Mouse (Mus musculus): ENCODE results near the gene Tmppe. TPM values are rescaled to one million over a fixed set of nuclear protein-coding genes. Genes with fewer than 3 reads are reported as not detected.

The Tmppe gene
- polyA plus RNA-seq, 1 experiment from 2014 or later = 11.3 TPM

GRCm38 (mm10) chr9:114410313-114410862 is 9.5 kb downstream of the Tmppe start:
- H3K4me3 ChIP-seq (replicated peaks; ENCODE audit: low read length) = no peak overlapping the region
- H3K27me3 ChIP-seq (ENCODE audit: control insufficient read depth, insufficient read depth, low read length) = no peaks in the 10 kb centered on the region
- WGBS = 94% methylated on average over 11 of the region's 11 CpGs
- no peak overlapping the region for H3K27ac ChIP-seq (ENCODE audit: low read length)
- no peaks in the 10 kb centered on the region for H3K4me1 ChIP-seq (ENCODE audit: control insufficient read depth, insufficient read depth, low read length)
- peaks cover 33% of the 10 kb centered on the region for H3K36me3 ChIP-seq (ENCODE audit: control insufficient read depth, insufficient read depth, low read length)
- no peak overlapping the region for H3K4me2 ChIP-seq (ENCODE audit: low read depth, low read length)
- peaks cover 12% of the 10 kb centered on the region; the same call in 1 of the 2 replicates for H3K9me3 ChIP-seq (replicated peaks; ENCODE audit: control insufficient read depth, low read length)
- no peak overlapping the region for H3K9ac ChIP-seq (ENCODE audit: low read length)
- ATAC-seq (ENCODE audit: insufficient read depth, low FRiP score) = no peak

GRCm38 (mm10) chr9:114411295-114411694 is 10.4 kb downstream of the Tmppe start:
- WGBS = 88% methylated on average over 5 of the region's 5 CpGs
- Histone ChIP-seq H3K4me1 (ENCODE audit: control insufficient read depth, insufficient read depth, low read length) (no peaks in the 10 kb centered on the region), H3K9ac (ENCODE audit: low read length) (no peak overlapping the region), H3K36me3 (ENCODE audit: control insufficient read depth, insufficient read depth, low read length) (peaks cover 24% of the 10 kb centered on the region), H3K4me2 (ENCODE audit: low read depth, low read length) (no peak overlapping the region), H3K4me3 (replicated peaks; ENCODE audit: low read length) (no peak overlapping the region), H3K27ac (ENCODE audit: low read length) (no peak overlapping the region), H3K9me3 (replicated peaks; ENCODE audit: control insufficient read depth, low read length) (peaks cover 10% of the 10 kb centered on the region; the same call in 1 of the 2 replicates), H3K27me3 (ENCODE audit: control insufficient read depth, insufficient read depth, low read length) (no peaks in the 10 kb centered on the region)
- ATAC-seq (ENCODE audit: insufficient read depth, low FRiP score) = no peak

- 88% methylated on average over 9 of the region's 9 CpGs for WGBS
- H3K27ac ChIP-seq (ENCODE audit: low read length) = no peak overlapping the region
- H3K9ac ChIP-seq (ENCODE audit: low read length) = no peak overlapping the region
- no peak overlapping the region for H3K4me3 ChIP-seq (replicated peaks; ENCODE audit: low read length)
- ATAC-seq (ENCODE audit: insufficient read depth, low FRiP score) = no peak
- H3K9me3 ChIP-seq (replicated peaks; ENCODE audit: control insufficient read depth, low read length) = peaks cover 10% of the 10 kb centered on the region; the same call in 1 of the 2 replicates
- no peaks in the 10 kb centered on the region for H3K27me3 ChIP-seq (ENCODE audit: control insufficient read depth, insufficient read depth, low read length)
- H3K4me2 ChIP-seq (ENCODE audit: low read depth, low read length) = no peak overlapping the region
- H3K36me3 ChIP-seq (ENCODE audit: control insufficient read depth, insufficient read depth, low read length) = peaks cover 20% of the 10 kb centered on the region
- H3K4me1 ChIP-seq (ENCODE audit: control insufficient read depth, insufficient read depth, low read length) = no peaks in the 10 kb centered on the region
Measured at GRCm38 (mm10) chr9:114412406-114412805, 11.5 kb downstream of the Tmppe start.

GRCm38 (mm10) chr9:114413866-114414265 is 13.0 kb downstream of the Tmppe start:
- Histone ChIP-seq H3K9me3 (replicated peaks; ENCODE audit: control insufficient read depth, low read length) (peaks cover 10% of the 10 kb centered on the region; the same call in 1 of the 2 replicates), H3K4me1 (ENCODE audit: control insufficient read depth, insufficient read depth, low read length) (no peaks in the 10 kb centered on the region), H3K9ac (ENCODE audit: low read length) (no peak overlapping the region), H3K27ac (ENCODE audit: low read length) (no peak overlapping the region), H3K36me3 (ENCODE audit: control insufficient read depth, insufficient read depth, low read length) (peaks cover 18% of the 10 kb centered on the region), H3K4me3 (replicated peaks; ENCODE audit: low read length) (no peak overlapping the region), H3K4me2 (ENCODE audit: low read depth, low read length) (no peak overlapping the region), H3K27me3 (ENCODE audit: control insufficient read depth, insufficient read depth, low read length) (no peaks in the 10 kb centered on the region)
- ATAC-seq (ENCODE audit: insufficient read depth, low FRiP score) = no peak
- WGBS = 80% methylated on average over 12 of the region's 12 CpGs

DNA sequence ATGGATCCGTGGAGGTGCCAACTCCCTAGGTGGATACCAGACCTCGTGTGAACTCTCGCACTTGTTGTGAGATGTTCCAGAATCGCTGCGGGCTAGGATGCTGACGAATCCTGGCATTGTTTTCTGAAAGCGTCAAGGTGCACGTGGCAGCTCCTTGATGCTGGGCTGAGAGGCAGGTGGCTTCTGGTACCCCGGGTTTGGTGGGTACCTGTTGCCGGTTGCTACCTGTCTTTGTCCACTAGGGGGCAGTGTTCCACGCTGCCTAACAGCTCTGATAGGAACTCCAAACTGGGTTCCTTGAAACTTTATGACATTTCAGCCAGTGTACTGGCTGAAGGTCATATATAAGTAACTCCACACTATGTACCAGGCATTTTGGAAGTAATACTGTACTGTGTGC is 14.8 kb downstream of the Tmppe start:
- Histone ChIP-seq H3K36me3 (ENCODE audit: control insufficient read depth, insufficient read depth, low read length) (peaks cover 6% of the 10 kb centered on the region), H3K4me3 (replicated peaks; ENCODE audit: low read length) (no peak overlapping the region), H3K27ac (ENCODE audit: low read length) (no peak overlapping the region), H3K4me1 (ENCODE audit: control insufficient read depth, insufficient read depth, low read length) (no peaks in the 10 kb centered on the region), H3K27me3 (ENCODE audit: control insufficient read depth, insufficient read depth, low read length) (no peaks in the 10 kb centered on the region), H3K9ac (ENCODE audit: low read length) (no peak overlapping the region), H3K9me3 (replicated peaks; ENCODE audit: control insufficient read depth, low read length) (peaks cover 10% of the 10 kb centered on the region; the same call in 1 of the 2 replicates), H3K4me2 (ENCODE audit: low read depth, low read length) (no peak overlapping the region)
- no peak for ATAC-seq (ENCODE audit: insufficient read depth, low FRiP score)
- WGBS = 23% methylated on average over 11 of the region's 11 CpGs

GRCm38 (mm10) chr9:114416646-114417517 is 16.0 kb downstream of the Tmppe start:
- no peak for ATAC-seq (ENCODE audit: insufficient read depth, low FRiP score)
- no peak overlapping the region for H3K4me3 ChIP-seq (replicated peaks; ENCODE audit: low read length)
- no peak overlapping the region for H3K9ac ChIP-seq (ENCODE audit: low read length)
- 86% methylated on average over 21 of the region's 21 CpGs for WGBS
- H3K27me3 ChIP-seq (ENCODE audit: control insufficient read depth, insufficient read depth, low read length) = no peaks in the 10 kb centered on the region
- H3K27ac ChIP-seq (ENCODE audit: low read length) = no peak overlapping the region
- no peak overlapping the region for H3K4me2 ChIP-seq (ENCODE audit: low read depth, low read length)
- peaks cover 2% of the 10 kb centered on the region; the same call in 1 of the 2 replicates for H3K36me3 ChIP-seq (ENCODE audit: control insufficient read depth, insufficient read depth, low read length)
- H3K4me1 ChIP-seq (ENCODE audit: control insufficient read depth, insufficient read depth, low read length) = no peaks in the 10 kb centered on the region
- no peaks in the 10 kb centered on the region for H3K9me3 ChIP-seq (replicated peaks; ENCODE audit: control insufficient read depth, low read length)

- H3K4me2 ChIP-seq (ENCODE audit: low read depth, low read length) = no peak overlapping the region
- H3K27me3 ChIP-seq (ENCODE audit: control insufficient read depth, insufficient read depth, low read length) = no peaks in the 10 kb centered on the region
- H3K9me3 ChIP-seq (replicated peaks; ENCODE audit: control insufficient read depth, low read length) = no peaks in the 10 kb centered on the region
- no peaks in the 10 kb centered on the region for H3K36me3 ChIP-seq (ENCODE audit: control insufficient read depth, insufficient read depth, low read length)
- WGBS = 91% methylated on average over 7 of the region's 7 CpGs
- H3K9ac ChIP-seq (ENCODE audit: low read length) = no peak overlapping the region
- no peak for ATAC-seq (ENCODE audit: insufficient read depth, low FRiP score)
- H3K4me1 ChIP-seq (ENCODE audit: control insufficient read depth, insufficient read depth, low read length) = no peaks in the 10 kb centered on the region
- H3K27ac ChIP-seq (ENCODE audit: low read length) = no peak overlapping the region
- H3K4me3 ChIP-seq (replicated peaks; ENCODE audit: low read length) = no peak overlapping the region
Measured at GRCm38 (mm10) chr9:114418187-114418586, 17.3 kb downstream of the Tmppe start.

DNA sequence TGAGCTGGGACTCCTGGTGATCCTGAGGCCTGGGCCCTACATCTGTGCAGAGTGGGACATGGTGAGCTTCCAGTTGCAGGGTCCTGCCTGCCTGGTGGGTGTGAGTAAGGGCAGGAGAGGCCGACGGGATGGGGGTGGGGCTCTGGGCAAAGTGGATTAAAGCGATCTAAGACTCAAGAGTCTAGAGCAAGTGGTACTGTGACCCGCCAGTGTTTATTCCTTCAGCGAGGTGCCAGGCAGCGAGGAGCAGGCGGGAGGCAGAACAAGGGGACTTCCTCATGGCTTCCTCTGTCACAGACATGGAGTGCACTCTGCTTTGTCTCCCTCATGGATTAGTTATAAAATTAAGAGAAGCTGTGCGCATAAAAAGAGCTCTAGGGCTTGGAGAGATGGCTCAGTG is 19.5 kb downstream of the Tmppe start:
- H3K27me3 ChIP-seq (ENCODE audit: control insufficient read depth, insufficient read depth, low read length) = no peaks in the 10 kb centered on the region
- 76% methylated on average over 8 of the region's 8 CpGs for WGBS
- peaks cover 2% of the 10 kb centered on the region for H3K9me3 ChIP-seq (replicated peaks; ENCODE audit: control insufficient read depth, low read length)
- H3K4me2 ChIP-seq (ENCODE audit: low read depth, low read length) = no peak overlapping the region
- H3K36me3 ChIP-seq (ENCODE audit: control insufficient read depth, insufficient read depth, low read length) = peaks cover 5% of the 10 kb centered on the region
- no peaks in the 10 kb centered on the region for H3K4me1 ChIP-seq (ENCODE audit: control insufficient read depth, insufficient read depth, low read length)
- H3K9ac ChIP-seq (ENCODE audit: low read length) = no peak overlapping the region
- no peak overlapping the region for H3K27ac ChIP-seq (ENCODE audit: low read length)
- no peak for ATAC-seq (ENCODE audit: insufficient read depth, low FRiP score)
- H3K4me3 ChIP-seq (replicated peaks; ENCODE audit: low read length) = no peak overlapping the region

- Histone ChIP-seq H3K9ac (ENCODE audit: low read length) (no peak overlapping the region), H3K36me3 (ENCODE audit: control insufficient read depth, insufficient read depth, low read length) (peaks cover 11% of the 10 kb centered on the region), H3K27me3 (ENCODE audit: control insufficient read depth, insufficient read depth, low read length) (no peaks in the 10 kb centered on the region), H3K4me3 (replicated peaks; ENCODE audit: low read length) (no peak overlapping the region), H3K4me2 (ENCODE audit: low read depth, low read length) (no peak overlapping the region), H3K4me1 (ENCODE audit: control insufficient read depth, insufficient read depth, low read length) (no peaks in the 10 kb centered on the region), H3K9me3 (replicated peaks; ENCODE audit: control insufficient read depth, low read length) (peaks cover 5% of the 10 kb centered on the region), H3K27ac (ENCODE audit: low read length) (no peak overlapping the region)
- no peak; the same call in 1 of the 2 replicates for ATAC-seq (ENCODE audit: insufficient read depth, low FRiP score)
- WGBS = 77% methylated on average over 3 of the region's 3 CpGs
Measured at GRCm38 (mm10) chr9:114421045-114421444, 20.1 kb downstream of the Tmppe start.
